Mouse (Mus musculus) intestine, embryonic 15.5 days (tissue): ENCODE data around the gene Spag7. TPM values are rescaled to one million over a fixed set of nuclear protein-coding genes. Genes with fewer than 3 reads are reported as not detected.

Experiments
- ATAC-seq: fragments of 200-750 bp; cut with Nextera tagmentation; 2 replicates; pipeline ENCODE4 v1.8.0; 2017; ENCODE audit warnings: moderate TSS enrichment, moderate library complexity
- H3K27ac ChIP-seq: fragments of 300-500 bp; sonication (generic); 2 replicates; pipeline ENCODE4 v1.5.1; 2015; ENCODE audit warnings: mild to moderate bottlenecking, inconsistent platforms
- H3K27me3 ChIP-seq: fragments of 300-500 bp; sonication (generic); replicated peaks from 2 replicates; pipeline ENCODE4 v1.6.1; 2015; ENCODE audit warnings: inconsistent platforms
- H3K36me3 ChIP-seq: fragments of 300-500 bp; sonication (generic); 2 replicates; pipeline ENCODE4 v1.6.1; 2015; ENCODE audit warnings: inconsistent platforms
- H3K4me1 ChIP-seq: fragments of 300-500 bp; sonication (generic); replicated peaks from 2 replicates; pipeline ENCODE4 v1.6.1; 2015; ENCODE audit warnings: inconsistent platforms
- H3K4me2 ChIP-seq: fragments of 300-500 bp; sonication (generic); replicated peaks from 2 replicates; pipeline ENCODE4 v1.6.1; 2015; ENCODE audit warnings: mild to moderate bottlenecking, inconsistent platforms
- H3K4me3 ChIP-seq: fragments of 300-500 bp; sonication (generic); replicated peaks from 2 replicates; pipeline ENCODE4 v1.5.1; 2015; ENCODE audit warnings: inconsistent platforms
- H3K9ac ChIP-seq: fragments of 300-500 bp; sonication (generic); 2 replicates; pipeline ENCODE4 v1.6.1; 2015; ENCODE audit warnings: inconsistent platforms
- H3K9me3 ChIP-seq: fragments of 300-500 bp; sonication (generic); 2 replicates; pipeline ENCODE4 v1.6.1; 2016; ENCODE audit warnings: inconsistent platforms
- WGBS: fragments of 180-500 bp; shearing (Covaris S2); methylation state at CpG from one replicate; pipeline ENCODE4 v1.1.7; 2015; 5-methylcytosine and 5-hydroxymethylcytosine counted together
- polyA plus RNA-seq: library from polyadenylated mRNA; unstranded; fragments of >200 nt; fragmentation: Nextera tagmentation; extraction: Ambion mirVana; gene quantifications from 2 replicates; pipeline ENCODE4 v1.2.1, GENCODE M21; 2015

Spag7 gene
- 132 and 154 TPM in 2 replicates for polyA plus RNA-seq

DNA sequence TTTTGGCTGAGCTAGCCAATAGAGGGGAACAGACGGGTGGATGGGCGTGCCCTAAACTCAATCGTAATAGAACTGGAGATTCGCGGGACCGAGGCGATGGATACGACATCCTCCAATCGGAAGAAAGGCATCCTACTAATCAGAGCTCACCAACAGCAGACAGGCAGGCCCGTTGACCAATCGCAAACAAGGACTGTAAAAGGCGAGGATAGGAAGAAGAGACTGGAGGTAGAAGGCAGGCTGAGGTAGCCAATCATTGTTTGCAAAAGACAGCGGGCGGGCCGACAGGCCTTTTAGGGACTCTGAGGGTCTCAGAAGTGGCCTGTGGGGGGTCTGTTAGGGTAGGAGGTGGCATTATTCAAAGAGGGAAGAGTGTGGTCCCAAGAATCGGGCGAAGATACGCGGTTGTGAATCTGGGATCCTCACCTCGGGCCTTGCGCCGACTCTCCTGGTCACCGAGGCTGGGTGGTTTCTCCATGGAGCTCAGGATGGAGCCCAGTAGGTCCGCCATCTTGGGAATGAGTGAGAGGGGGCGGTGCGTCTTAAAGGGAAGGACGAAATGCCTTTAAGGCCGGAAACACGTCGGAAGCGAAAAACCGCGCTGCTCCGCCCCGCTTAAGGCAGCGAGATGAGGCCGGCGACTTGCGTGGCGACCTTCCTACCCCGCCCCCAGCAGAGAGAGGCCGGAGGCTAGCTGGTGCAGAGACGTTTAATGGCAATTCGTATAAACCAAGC, at the start of gene Spag7:
Gene Spag7 (minus strand): TSS at position 646 of the 735 bp plus-strand sequence.
- Histone ChIP-seq H3K36me3 (peaks cover 18% of the 10 kb centered on the region), H3K27ac (peak within 1 kb of the TSS; percentile 99), H3K9ac (peak within 1 kb of the TSS; percentile 72), H3K4me3 (peak within 1 kb of the TSS; percentile 65), H3K9me3 (no peaks in the 10 kb centered on the region), H3K4me1 (peaks cover 17% of the 10 kb centered on the region), H3K27me3 (no peaks in the 10 kb centered on the region), H3K4me2 (peak within 1 kb of the TSS; percentile 80)
- under 1% methylated on average over 44 of the region's 44 CpGs for WGBS
- peak; percentile 97 for ATAC-seq

DNA sequence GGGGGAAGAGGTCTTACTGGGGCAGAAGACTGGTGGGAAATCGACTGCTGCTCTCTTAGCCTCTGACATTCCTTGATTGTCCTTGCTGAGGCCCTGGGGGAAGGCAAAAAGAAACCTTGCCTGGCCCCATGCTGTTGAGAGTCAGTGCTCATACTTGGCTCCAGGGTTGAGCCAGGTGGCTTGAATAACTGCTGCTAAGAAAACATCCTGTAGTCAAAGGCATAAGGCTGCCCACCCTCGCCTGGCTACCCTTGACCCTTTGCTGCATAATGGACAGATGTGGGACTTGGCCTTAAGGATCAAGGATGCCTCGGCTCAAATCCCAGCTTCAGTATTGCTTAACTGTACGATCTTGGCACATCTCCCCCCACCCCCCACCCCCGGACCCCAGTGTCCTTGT, 49.3 kb upstream of the Spag7 start:
- no peak for ATAC-seq
- WGBS = 79% methylated on average over 5 of the region's 5 CpGs
- no peaks in the 10 kb centered on the region for H3K4me1 ChIP-seq
- H3K4me2 ChIP-seq = no peak overlapping the region
- H3K4me3 ChIP-seq = no peak overlapping the region
- peaks cover 37% of the 10 kb centered on the region for H3K36me3 ChIP-seq
- no peak overlapping the region for H3K9ac ChIP-seq
- no peaks in the 10 kb centered on the region for H3K27me3 ChIP-seq
- no peaks in the 10 kb centered on the region for H3K9me3 ChIP-seq
- H3K27ac ChIP-seq = no peak overlapping the region

DNA sequence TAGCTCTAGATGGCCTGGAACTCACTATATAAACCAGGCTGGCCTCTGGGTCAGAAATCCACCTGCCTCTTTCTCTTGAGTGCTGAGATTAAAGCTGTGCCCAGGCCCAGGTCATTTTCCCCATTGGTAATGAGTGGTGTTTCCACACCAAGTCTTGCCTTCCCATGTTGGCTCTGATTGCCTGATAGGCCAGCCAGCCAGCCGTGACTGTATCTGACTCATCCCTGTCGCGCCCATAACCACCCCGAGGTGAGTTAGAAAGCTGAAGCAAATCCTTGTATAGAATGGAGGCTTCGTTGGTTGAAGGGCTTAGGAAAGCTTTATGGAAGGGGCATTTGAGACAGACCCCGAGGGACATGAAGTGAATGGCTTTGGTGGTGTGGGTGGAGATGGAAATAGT, 46.6 kb upstream of the Spag7 start:
- Histone ChIP-seq H3K27me3 (no peaks in the 10 kb centered on the region), H3K4me2 (no peak overlapping the region), H3K9me3 (no peaks in the 10 kb centered on the region), H3K4me1 (no peaks in the 10 kb centered on the region), H3K9ac (no peak overlapping the region), H3K27ac (no peak overlapping the region), H3K36me3 (peaks cover 38% of the 10 kb centered on the region), H3K4me3 (no peak overlapping the region)
- ATAC-seq = no peak
- 87% methylated on average over 6 of the region's 6 CpGs for WGBS

DNA sequence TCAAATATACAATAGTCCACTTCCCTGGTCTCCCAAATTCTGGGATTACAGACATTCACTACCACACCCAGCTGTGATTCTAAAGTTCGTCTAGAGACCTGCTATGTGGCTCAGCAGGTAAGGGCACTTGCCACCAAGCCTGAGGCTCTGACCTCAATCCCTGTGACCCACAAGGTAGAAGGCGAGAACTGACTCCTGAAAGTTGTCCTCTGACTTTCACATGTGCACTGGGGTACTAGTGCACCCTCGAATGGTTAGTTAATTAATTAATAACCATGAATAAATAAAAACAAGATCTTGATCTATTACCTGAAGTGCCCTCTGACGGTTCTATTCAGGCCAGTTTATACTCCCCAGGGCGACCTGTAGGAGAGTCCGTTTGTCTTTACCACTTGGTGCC, 44.0 kb upstream of the Spag7 start:
- 0 out of 2 replicates have a peak overlapping the region, but pooled peaks have one; percentile 15 for H3K27ac ChIP-seq
- H3K4me1 ChIP-seq = no peaks in the 10 kb centered on the region
- ATAC-seq = peak; percentile 32; the same call in 1 of the 2 replicates
- peaks cover 39% of the 10 kb centered on the region for H3K36me3 ChIP-seq
- H3K4me2 ChIP-seq = no peak overlapping the region
- H3K4me3 ChIP-seq = no peak overlapping the region
- H3K9me3 ChIP-seq = no peaks in the 10 kb centered on the region
- H3K27me3 ChIP-seq = no peaks in the 10 kb centered on the region
- H3K9ac ChIP-seq = no peak overlapping the region
- WGBS = 73% methylated on average over 6 of the region's 6 CpGs

DNA sequence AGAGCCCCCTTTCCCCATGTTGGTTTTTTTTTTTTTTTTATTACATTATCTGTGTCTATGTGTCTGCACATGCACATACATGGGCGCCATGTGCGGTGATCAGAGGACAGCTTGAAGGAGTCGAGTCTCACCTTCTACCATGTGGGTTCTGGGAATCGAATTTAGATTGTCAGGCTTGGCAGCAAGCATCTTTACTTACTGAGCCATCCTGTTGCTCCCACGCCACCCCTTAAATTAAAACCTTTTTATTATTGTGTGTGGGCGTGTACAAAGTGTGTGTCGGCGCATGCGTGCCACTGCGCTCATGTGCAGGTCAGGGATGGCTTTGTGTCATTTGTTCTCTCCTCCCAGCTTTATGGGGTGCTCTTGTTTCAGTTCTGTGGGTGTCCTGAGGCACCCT, 41.8 kb upstream of the Spag7 start:
- H3K36me3 ChIP-seq = peaks cover 37% of the 10 kb centered on the region
- WGBS = 95% methylated on average over 10 of the region's 10 CpGs
- no peak overlapping the region for H3K9ac ChIP-seq
- no peaks in the 10 kb centered on the region for H3K27me3 ChIP-seq
- ATAC-seq = no peak
- H3K27ac ChIP-seq = no peak overlapping the region
- no peak overlapping the region for H3K4me2 ChIP-seq
- H3K4me1 ChIP-seq = no peaks in the 10 kb centered on the region
- H3K9me3 ChIP-seq = no peaks in the 10 kb centered on the region
- no peak overlapping the region for H3K4me3 ChIP-seq

DNA sequence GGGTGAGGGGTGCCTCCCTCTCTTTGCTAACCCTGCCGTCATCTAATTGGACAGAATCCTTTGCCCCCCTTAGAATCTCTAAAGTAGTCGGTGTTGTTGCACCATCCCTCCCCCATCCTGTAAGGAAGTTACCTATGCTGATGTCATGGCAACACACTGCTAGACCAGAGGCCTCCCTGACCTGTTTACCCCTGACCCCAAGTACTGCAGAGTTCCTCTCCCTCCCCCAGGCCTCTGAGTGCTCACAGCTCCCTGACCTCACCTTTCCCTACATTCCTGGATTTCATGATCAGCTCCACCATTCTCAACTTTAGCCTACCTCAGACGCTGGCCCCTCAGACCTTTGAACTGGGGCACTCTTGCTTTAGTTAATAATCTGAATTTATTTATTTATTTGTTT, 36.9 kb upstream of the Spag7 start:
- WGBS = 67% methylated on average over 3 of the region's 3 CpGs
- Histone ChIP-seq H3K9ac (no peak overlapping the region), H3K4me2 (no peak overlapping the region), H3K9me3 (no peaks in the 10 kb centered on the region), H3K36me3 (peaks cover 45% of the 10 kb centered on the region), H3K4me1 (peaks cover 15% of the 10 kb centered on the region), H3K27me3 (no peaks in the 10 kb centered on the region), H3K27ac (no peak overlapping the region), H3K4me3 (no peak overlapping the region)
- ATAC-seq = no peak

DNA sequence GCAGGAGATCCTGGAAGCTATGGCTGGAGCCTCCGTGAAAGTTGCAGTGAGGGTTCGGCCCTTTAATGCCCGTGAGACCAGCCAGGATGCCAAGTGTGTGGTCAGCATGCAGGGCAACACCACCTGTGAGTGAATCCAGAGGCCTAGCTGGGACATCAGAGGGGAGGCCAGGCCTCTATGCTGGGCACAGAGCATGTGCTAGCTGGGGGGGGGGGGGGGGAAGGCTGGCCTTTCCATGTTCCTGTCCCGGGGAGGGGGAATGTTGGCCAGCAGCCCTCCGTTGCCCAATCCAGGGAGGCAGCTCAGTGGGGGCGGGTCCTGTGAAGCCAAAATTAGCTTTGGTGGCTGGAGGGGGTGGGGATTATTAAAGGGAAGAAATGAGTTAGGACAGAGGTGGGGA, 33.6 kb upstream of the Spag7 start:
- 72% methylated on average over 6 of the region's 6 CpGs for WGBS
- no peak overlapping the region for H3K9ac ChIP-seq
- 0 out of 2 replicates have a peak overlapping the region, but pooled peaks have one; percentile 88 for H3K4me2 ChIP-seq
- no peak for ATAC-seq
- no peak overlapping the region for H3K4me3 ChIP-seq
- no peaks in the 10 kb centered on the region for H3K9me3 ChIP-seq
- H3K27me3 ChIP-seq = no peaks in the 10 kb centered on the region
- no peak overlapping the region for H3K27ac ChIP-seq
- H3K36me3 ChIP-seq = peaks cover 27% of the 10 kb centered on the region
- peaks cover 18% of the 10 kb centered on the region for H3K4me1 ChIP-seq

DNA sequence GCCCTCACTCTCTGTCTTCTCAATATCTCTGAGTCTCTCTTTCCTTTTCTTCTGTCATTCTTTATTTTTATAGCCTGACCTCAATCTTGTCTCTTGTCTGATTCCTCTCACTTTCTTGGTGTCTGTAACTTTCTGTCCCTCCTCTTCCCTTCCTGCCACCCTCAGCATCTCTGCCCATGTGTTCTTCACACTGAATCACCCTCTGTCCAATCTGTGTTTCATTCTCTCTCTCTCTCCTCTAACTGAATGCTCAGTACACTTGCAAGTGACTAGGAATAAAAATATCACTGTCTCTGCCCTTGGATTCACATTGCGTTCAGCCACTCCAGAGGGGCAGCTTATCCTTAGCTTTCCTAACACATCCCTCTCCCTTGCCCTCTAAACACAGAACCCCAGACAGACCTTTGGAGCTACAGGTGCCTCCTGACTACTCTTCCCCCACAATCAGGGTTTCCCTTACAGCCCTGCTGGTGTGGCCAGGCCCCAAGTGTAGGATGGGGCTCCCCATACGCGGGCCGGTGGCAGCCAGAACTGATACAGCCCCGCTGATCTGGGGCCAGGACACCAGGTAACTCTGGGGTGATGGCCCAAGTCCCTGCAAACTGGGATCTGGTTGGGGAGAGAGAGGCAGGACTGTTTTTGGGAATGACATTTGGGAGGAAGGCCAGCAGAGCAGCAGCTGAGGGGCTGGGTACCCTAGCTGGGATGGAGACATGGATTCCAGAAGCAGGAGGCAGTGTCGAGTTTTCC, 32.9 kb upstream of the Spag7 start:
- ATAC-seq = no peak
- Histone ChIP-seq H3K4me2 (peak overlapping the region; percentile 88), H3K27ac (no peak overlapping the region), H3K36me3 (peaks cover 27% of the 10 kb centered on the region), H3K9ac (no peak overlapping the region; the same call in 1 of the 2 replicates), H3K4me1 (peaks cover 18% of the 10 kb centered on the region), H3K27me3 (no peaks in the 10 kb centered on the region), H3K4me3 (peak overlapping the region; percentile 83; the same call in 1 of the 2 replicates), H3K9me3 (no peaks in the 10 kb centered on the region)
- WGBS = 76% methylated on average over 6 of the region's 6 CpGs

DNA sequence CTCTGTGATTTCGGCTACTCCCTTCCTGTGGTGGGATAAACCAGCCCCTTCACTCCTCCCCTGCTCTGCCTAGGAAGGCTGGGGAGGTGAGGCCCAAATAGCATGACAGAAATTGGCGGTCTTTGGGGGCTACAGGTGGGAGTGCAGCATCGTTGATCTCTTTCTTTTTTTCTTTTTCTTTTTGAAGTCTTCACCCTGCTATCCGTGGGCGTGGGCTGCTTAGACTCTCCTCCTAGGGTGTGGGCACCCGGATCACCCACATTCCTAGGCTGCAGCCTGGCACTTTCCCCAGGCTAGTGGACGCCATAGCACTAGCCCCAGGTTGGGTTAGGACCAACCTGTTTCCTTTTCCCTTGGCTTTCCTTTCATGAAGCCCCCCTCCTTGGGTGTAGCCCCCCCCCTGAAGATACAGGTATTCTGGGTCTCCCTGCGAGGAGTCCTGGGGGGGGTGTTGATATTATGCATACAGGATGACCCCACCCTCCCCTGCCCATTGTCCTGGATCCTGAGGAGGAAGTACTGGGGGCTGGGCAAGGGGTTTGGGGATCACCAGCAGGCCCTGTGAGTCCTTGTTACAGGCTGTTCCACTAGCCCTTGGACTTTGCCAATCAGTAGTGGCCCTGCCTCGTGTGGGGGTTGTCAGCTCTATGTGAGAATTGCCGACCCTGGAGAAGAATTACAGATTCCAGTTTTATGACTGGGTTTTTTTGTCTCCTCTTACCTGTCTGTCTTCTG, 32.2 kb upstream of the Spag7 start:
- peaks cover 19% of the 10 kb centered on the region for H3K36me3 ChIP-seq
- no peaks in the 10 kb centered on the region for H3K9me3 ChIP-seq
- peak overlapping the region; percentile 88 for H3K4me2 ChIP-seq
- peaks cover 18% of the 10 kb centered on the region for H3K4me1 ChIP-seq
- peak overlapping the region; percentile 98 for H3K27ac ChIP-seq
- ATAC-seq = no peak
- H3K9ac ChIP-seq = peak overlapping the region; percentile 92
- 7% methylated on average over 10 of the region's 10 CpGs for WGBS
- H3K4me3 ChIP-seq = peak overlapping the region; percentile 83
- H3K27me3 ChIP-seq = no peaks in the 10 kb centered on the region

DNA sequence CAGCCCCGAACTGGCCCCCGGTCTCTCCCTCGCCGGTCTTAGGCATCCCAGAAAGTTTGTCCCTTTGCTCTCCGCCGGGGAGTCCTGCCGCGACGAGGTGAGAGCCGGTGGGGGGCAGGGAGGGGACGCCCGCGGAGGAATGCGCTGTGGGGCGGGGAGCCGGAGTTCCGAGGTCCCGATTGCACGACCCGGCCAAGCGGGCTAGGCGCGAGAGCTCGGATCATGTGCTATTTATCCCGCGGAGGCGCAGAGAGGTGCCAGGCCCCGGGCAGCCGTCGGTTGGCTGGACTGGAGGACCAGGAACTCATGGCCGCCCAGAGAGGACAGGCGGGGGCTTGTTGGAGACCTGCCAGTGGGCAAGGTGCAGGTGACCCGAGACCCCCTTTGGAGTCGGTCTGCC, 31.4 kb upstream of the Spag7 start:
- Histone ChIP-seq H3K9ac (peak overlapping the region; percentile 92), H3K27ac (peak overlapping the region; percentile 98), H3K9me3 (no peaks in the 10 kb centered on the region), H3K4me1 (peaks cover 18% of the 10 kb centered on the region), H3K4me2 (peak overlapping the region; percentile 88), H3K4me3 (peak overlapping the region; percentile 83), H3K36me3 (peaks cover 16% of the 10 kb centered on the region), H3K27me3 (no peaks in the 10 kb centered on the region)
- peak; percentile 67 for ATAC-seq
- WGBS = under 1% methylated on average over 34 of the region's 34 CpGs

DNA sequence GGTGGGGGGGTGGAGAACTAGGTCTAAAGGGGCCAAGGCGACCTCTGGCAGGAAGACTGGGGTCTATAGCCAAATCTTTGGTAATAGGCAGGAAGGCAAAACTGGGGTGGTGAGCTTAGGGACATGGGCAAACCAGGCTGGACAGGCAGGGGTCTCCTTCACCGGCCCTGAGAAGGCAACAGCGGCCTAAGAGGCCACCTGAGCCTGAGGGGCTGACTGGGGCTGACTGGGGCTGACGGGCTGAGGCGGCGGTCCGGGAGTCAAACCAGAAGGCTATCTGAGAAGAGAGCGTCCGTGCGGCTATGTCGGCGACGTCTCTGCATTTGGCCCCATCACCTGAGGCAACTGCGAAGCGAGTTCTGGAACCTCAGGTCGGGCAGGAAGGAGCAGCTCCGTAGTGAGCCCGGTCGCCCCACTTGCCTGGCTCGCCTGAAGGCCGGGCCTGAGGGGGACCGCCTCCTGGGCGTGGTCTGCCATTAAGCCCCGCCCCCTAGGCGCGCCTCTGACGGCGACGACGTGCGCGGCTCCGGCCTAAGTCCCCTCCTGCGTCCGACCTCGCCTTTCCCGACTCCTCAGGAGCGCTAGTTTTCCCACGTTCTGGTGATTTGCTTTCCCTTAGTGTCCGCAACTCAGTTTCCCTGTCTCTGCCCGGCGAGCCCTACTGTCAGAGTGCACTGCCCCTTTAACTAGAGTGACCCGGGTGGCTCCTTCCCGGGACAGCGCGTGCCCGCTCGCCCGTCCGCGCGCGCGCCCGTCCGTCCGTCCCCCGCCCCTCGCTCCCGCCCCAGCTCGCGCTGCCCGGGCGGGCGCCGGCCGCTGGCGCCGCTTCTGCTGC, 30.7 kb upstream of the Spag7 start, which contains the start of the genes Inca1 and Kif1c:
Gene Inca1 (minus strand): TSS at position 434 of the 835 bp plus-strand sequence.
Gene Kif1c (plus strand): TSS at position 827 of the 835 bp plus-strand sequence.
- peak; percentile 96 for ATAC-seq
- Histone ChIP-seq H3K4me3 (peak within 1 kb of the TSS; percentile 83), H3K4me2 (peak within 1 kb of the TSS; percentile 88), H3K27me3 (no peaks in the 10 kb centered on the region), H3K4me1 (peaks cover 18% of the 10 kb centered on the region), H3K27ac (peak within 1 kb of the TSS; percentile 98), H3K36me3 (peaks cover 11% of the 10 kb centered on the region), H3K9ac (peak within 1 kb of the TSS; percentile 92), H3K9me3 (no peaks in the 10 kb centered on the region)
- WGBS = 1% methylated on average over 60 of the region's 69 CpGs
